Comparison of ENCODE assay signal across 9 mouse cellular contexts in the genomic region with DNA sequence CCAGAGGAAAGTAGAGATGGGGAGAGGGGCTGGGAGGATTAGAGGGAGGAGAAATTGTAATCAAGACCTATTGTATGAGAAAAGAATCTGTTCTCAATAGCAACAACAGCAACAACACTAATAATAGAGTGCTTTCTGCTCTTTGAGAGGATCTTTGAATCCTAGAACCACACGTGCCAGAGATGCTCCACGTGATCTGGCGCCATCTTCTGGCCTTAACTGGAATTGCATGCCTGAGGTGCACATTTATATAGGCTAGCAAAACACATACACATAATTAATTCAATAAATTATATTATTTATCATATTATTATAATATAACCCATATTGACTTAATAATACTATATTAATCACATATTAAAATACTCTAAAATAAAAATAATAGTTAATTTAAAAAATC. TPM values are rescaled to one million over a fixed set of nuclear protein-coding genes. Genes with fewer than 3 reads are reported as not detected.
A peak's percentile ranks its signal among the peaks of the same experiment; 100 is the strongest.
DNase-seq lines count a peak whose midpoint lies in the region; ATAC-seq lines count a peak whose summit lies in the region.
"Had no signal": no experiment of that assay in that cellular context is flagged by ENCODE, and none has a peak within 500 bp of the region (broad histone marks: within the 10 kb centered on the region; RNA-seq: fewer than 3 reads in every experiment).

No protein-coding gene starts in this region.

- H3K4me3 ChIP-seq in hindbrain, embryonic 14.5 days (replicated peaks; ENCODE audit: low read length): no peak overlapping the region
- H3K4me3 ChIP-seq in hindbrain, embryonic 13.5 days: no peak overlapping the region
- H3K4me3 ChIP-seq: neural tube, embryonic 13.5 days had no signal

- WGBS in hindbrain, embryonic 14.5 days: 7% methylated on average over 3 of the region's 3 CpGs
- 1% methylated on average over 3 of the region's 3 CpGs for WGBS in hindbrain, embryonic 13.5 days

- H3K4me1 ChIP-seq in hindbrain, embryonic 14.5 days (replicated peaks; ENCODE audit: control insufficient read depth, insufficient read depth, low read length): no peaks in the 10 kb centered on the region
- no peaks in the 10 kb centered on the region for H3K4me1 ChIP-seq in hindbrain, embryonic 13.5 days (replicated peaks)
- H3K4me1 ChIP-seq: neural tube, embryonic 13.5 days had no signal

- ATAC-seq in hindbrain, embryonic 14.5 days (ENCODE audit: low FRiP score): no peak
- ATAC-seq in hindbrain, embryonic 13.5 days (ENCODE audit: low FRiP score): no peak
- ATAC-seq in hematopoietic stem cell, adult 5-6 weeks (replicated peaks in 1 of 2; ENCODE audit: insufficient read depth in 1 of 2, low FRiP score in 2 of 2, low TSS enrichment in 1 of 2, low read depth in 1 of 2, poor library complexity in 2 of 2, severe bottlenecking in 2 of 2): peak; percentile 56 to 74; a peak in 3 of 4 replicates

- H3K9me3 ChIP-seq in hindbrain, embryonic 14.5 days (ENCODE audit: control insufficient read depth, low read length): no peaks in the 10 kb centered on the region
- H3K9me3 ChIP-seq in hindbrain, embryonic 13.5 days: no peaks in the 10 kb centered on the region
- H3K9me3 ChIP-seq: neural tube, embryonic 13.5 days had no signal

- no peaks in the 10 kb centered on the region for H3K27me3 ChIP-seq in hindbrain, embryonic 14.5 days (ENCODE audit: control insufficient read depth, insufficient read depth, low read length)
- H3K27me3 ChIP-seq in hindbrain, embryonic 13.5 days: no peaks in the 10 kb centered on the region
- H3K27me3 ChIP-seq: neural tube, embryonic 13.5 days had no signal

- no peak overlapping the region for H3K27ac ChIP-seq in hindbrain, embryonic 14.5 days
- H3K27ac ChIP-seq in hindbrain, embryonic 13.5 days: no peak overlapping the region
- H3K27ac ChIP-seq: neural tube, embryonic 13.5 days had no signal

- H3K36me3 ChIP-seq in hindbrain, embryonic 14.5 days (replicated peaks; ENCODE audit: control insufficient read depth, insufficient read depth): no peaks in the 10 kb centered on the region
- no peaks in the 10 kb centered on the region for H3K36me3 ChIP-seq in hindbrain, embryonic 13.5 days
- H3K36me3 ChIP-seq: neural tube, embryonic 13.5 days had no signal

- H3K9ac ChIP-seq in hindbrain, embryonic 14.5 days: no peak overlapping the region
- no peak overlapping the region for H3K9ac ChIP-seq in hindbrain, embryonic 13.5 days
- H3K9ac ChIP-seq: neural tube, embryonic 13.5 days had no signal

- peak; percentile 30 for DNase-seq in hindbrain, embryonic 14.5 days (ENCODE audit: low spot score)
- peak; percentile 84 for DNase-seq in CD4-positive, CD25-positive, alpha-beta regulatory T cell, adult 2 months (ENCODE audit: low read depth, low spot score)
- peak; percentile 2 for DNase-seq in adrenal gland, adult 8-10 months
- peak; percentile 35 for DNase-seq in mesoderm, embryonic 11.5 days (ENCODE audit: low read depth, low spot score)
- peak; percentile 6 for DNase-seq in yolk sac, embryonic 10.5 days (ENCODE audit: low spot score)
- no peak for DNase-seq in right cerebral cortex, postnatal 10 days (ENCODE audit: low spot score in 2 of 2)

- H3K4me2 ChIP-seq in hindbrain, embryonic 14.5 days (replicated peaks): no peak overlapping the region
- no peak overlapping the region for H3K4me2 ChIP-seq in hindbrain, embryonic 13.5 days
- H3K4me2 ChIP-seq: neural tube, embryonic 13.5 days had no signal

RNA-seq across cellular contexts. Expression of gene Olfr655, which starts 1.6 kb away (rescaled TPM):
- polyA plus RNA-seq in hindbrain, embryonic 14.5 days (2014; fragmentation: Nextera tagmentation; extraction: Ambion mirVana): 0.09 TPM in 1 of 2 replicates, not detected in the other
- not detected in 2 replicates for polyA plus RNA-seq in hindbrain, embryonic 13.5 days (2015; fragmentation: Nextera tagmentation; extraction: Ambion mirVana)
- not detected for total RNA-seq in adrenal gland, adult 8-10 months (2022)
- total RNA-seq in hematopoietic stem cell, adult 5-6 weeks (2017): not detected in 2 replicates
- polyA plus RNA-seq: neural tube, embryonic 13.5 days had no signal

RNA-seq across cellular contexts. Expression of gene Olfr656, which starts 10.6 kb away (rescaled TPM):
- polyA plus RNA-seq in hindbrain, embryonic 14.5 days (2014; fragmentation: Nextera tagmentation; extraction: Ambion mirVana): 0.04 TPM in 1 of 2 replicates, not detected in the other
- not detected in 2 replicates for polyA plus RNA-seq in hindbrain, embryonic 13.5 days (2015; fragmentation: Nextera tagmentation; extraction: Ambion mirVana)
- not detected for total RNA-seq in adrenal gland, adult 8-10 months (2022)
- not detected in 2 replicates for total RNA-seq in hematopoietic stem cell, adult 5-6 weeks (2017)
- polyA plus RNA-seq: neural tube, embryonic 13.5 days had no signal

RNA-seq across cellular contexts. Expression of gene Olfr654, which starts 16.3 kb away (rescaled TPM):
- polyA plus RNA-seq in hindbrain, embryonic 14.5 days (2014; fragmentation: Nextera tagmentation; extraction: Ambion mirVana): not detected in 2 replicates
- not detected in 2 replicates for polyA plus RNA-seq in hindbrain, embryonic 13.5 days (2015; fragmentation: Nextera tagmentation; extraction: Ambion mirVana)
- total RNA-seq in adrenal gland, adult 8-10 months (2022): not detected
- total RNA-seq in hematopoietic stem cell, adult 5-6 weeks (2017): not detected in 2 replicates
- polyA plus RNA-seq: neural tube, embryonic 13.5 days had no signal

RNA-seq across cellular contexts. Expression of gene Olfr657, which starts 21.4 kb away (rescaled TPM):
- polyA plus RNA-seq in hindbrain, embryonic 14.5 days (2014; fragmentation: Nextera tagmentation; extraction: Ambion mirVana): not detected in 2 replicates
- polyA plus RNA-seq in hindbrain, embryonic 13.5 days (2015; fragmentation: Nextera tagmentation; extraction: Ambion mirVana): not detected in 2 replicates
- not detected for total RNA-seq in adrenal gland, adult 8-10 months (2022)
- not detected in 2 replicates for total RNA-seq in hematopoietic stem cell, adult 5-6 weeks (2017)
- polyA plus RNA-seq: neural tube, embryonic 13.5 days had no signal

RNA-seq across cellular contexts. Expression of gene Olfr653, which starts 26.1 kb away (rescaled TPM):
- polyA plus RNA-seq in hindbrain, embryonic 14.5 days (2014; fragmentation: Nextera tagmentation; extraction: Ambion mirVana): 0.05 TPM in 1 of 2 replicates, not detected in the other
- not detected in 2 replicates for polyA plus RNA-seq in hindbrain, embryonic 13.5 days (2015; fragmentation: Nextera tagmentation; extraction: Ambion mirVana)
- total RNA-seq in adrenal gland, adult 8-10 months (2022): not detected
- not detected in 2 replicates for total RNA-seq in hematopoietic stem cell, adult 5-6 weeks (2017)
- polyA plus RNA-seq: neural tube, embryonic 13.5 days had no signal

Comparison
In these comparisons a context has a peak if more than half of its experiments do, and no peak if none do; other contexts are left out.
1. ATAC-seq: peak in hematopoietic stem cell, adult 5-6 weeks (2 of 2); none in hindbrain, embryonic 14.5 days (single experiment) and hindbrain, embryonic 13.5 days (single experiment).
2. DNase-seq: peak in hindbrain, embryonic 14.5 days (single experiment), CD4-positive, CD25-positive, alpha-beta regulatory T cell, adult 2 months (single experiment), adrenal gland, adult 8-10 months (single experiment), mesoderm, embryonic 11.5 days (single experiment) and yolk sac, embryonic 10.5 days (single experiment); none in right cerebral cortex, postnatal 10 days (0 of 2).